Mouse (Mus musculus): Measurements from ENCODE around the gene Gm28043. TPM values are rescaled to one million over a fixed set of nuclear protein-coding genes. Genes with fewer than 3 reads are reported as not detected.
"Not testable (repeated sequence)": the region's sequence is repeated elsewhere in the genome, so short reads cannot be mapped to it uniquely, and the experiment has no call there.

The Gm28043 gene
- polyA plus RNA-seq, 1 experiment from 2014 or later = 2.8 TPM

GRCm38 (mm10) chr17:29702938-29703710 lies 88.4 kb downstream of the Gm28043 start:
- Histone ChIP-seq H3K36me3 (peaks cover 66% of the 10 kb centered on the region), H3K4me2 (no peak overlapping the region), H3K9me3 (no peaks in the 10 kb centered on the region), H3K4me1 (0 out of 2 replicates have a peak, but pooled peaks cover 4% of the 10 kb centered on the region), H3K27me3 (no peaks in the 10 kb centered on the region), H3K4me3 (no peak overlapping the region), H3K9ac (no peak overlapping the region), H3K27ac (no peak overlapping the region)
- WGBS = 74% methylated on average over 4 of the region's 4 CpGs
- no peak for ATAC-seq (ENCODE audit: borderline replicate concordance, extremely low read depth, low FRiP score, low TSS enrichment)

- Histone ChIP-seq H3K9ac (no peak overlapping the region), H3K4me1 (peaks cover 7% of the 10 kb centered on the region), H3K27me3 (no peaks in the 10 kb centered on the region), H3K4me3 (no peak overlapping the region), H3K36me3 (peaks cover 50% of the 10 kb centered on the region), H3K27ac (no peak overlapping the region), H3K4me2 (no peak overlapping the region), H3K9me3 (no peaks in the 10 kb centered on the region)
- WGBS = 28% methylated on average over 3 of the region's 3 CpGs
- 0 out of 2 replicates have a peak, but pooled peaks have one; percentile 32 for ATAC-seq (ENCODE audit: borderline replicate concordance, extremely low read depth, low FRiP score, low TSS enrichment)
Measured at GRCm38 (mm10) chr17:29704781-29705180, 90.1 kb downstream of the Gm28043 start.

DNA sequence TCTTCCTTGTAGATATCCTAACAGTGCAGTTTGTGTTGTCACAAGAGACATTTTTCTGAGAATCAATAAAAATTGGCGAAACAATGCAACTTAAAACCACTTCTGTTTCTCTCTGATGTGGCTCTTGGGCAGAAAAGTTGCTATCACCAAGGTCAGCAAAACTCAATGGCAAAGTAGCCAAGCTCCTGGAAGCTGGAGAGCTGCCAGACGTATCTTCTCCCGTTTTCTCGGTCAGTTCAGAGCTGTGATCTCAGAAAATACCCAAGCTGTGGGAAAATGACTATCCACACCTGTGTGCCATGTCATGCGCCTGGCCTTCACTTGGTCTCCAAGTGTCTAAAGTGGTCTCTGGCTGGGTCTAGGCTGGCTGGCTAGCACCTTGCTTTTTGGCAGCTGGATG lies 91.2 kb downstream of the Gm28043 start:
- no peaks in the 10 kb centered on the region for H3K27me3 ChIP-seq
- no peak for ATAC-seq (ENCODE audit: borderline replicate concordance, extremely low read depth, low FRiP score, low TSS enrichment)
- no peak overlapping the region for H3K4me2 ChIP-seq
- no peak overlapping the region for H3K9ac ChIP-seq
- no peak overlapping the region for H3K4me3 ChIP-seq
- WGBS = 62% methylated on average over 5 of the region's 5 CpGs
- no peaks in the 10 kb centered on the region for H3K9me3 ChIP-seq
- no peak overlapping the region for H3K27ac ChIP-seq
- H3K36me3 ChIP-seq = peaks cover 39% of the 10 kb centered on the region
- H3K4me1 ChIP-seq = peaks cover 18% of the 10 kb centered on the region

DNA sequence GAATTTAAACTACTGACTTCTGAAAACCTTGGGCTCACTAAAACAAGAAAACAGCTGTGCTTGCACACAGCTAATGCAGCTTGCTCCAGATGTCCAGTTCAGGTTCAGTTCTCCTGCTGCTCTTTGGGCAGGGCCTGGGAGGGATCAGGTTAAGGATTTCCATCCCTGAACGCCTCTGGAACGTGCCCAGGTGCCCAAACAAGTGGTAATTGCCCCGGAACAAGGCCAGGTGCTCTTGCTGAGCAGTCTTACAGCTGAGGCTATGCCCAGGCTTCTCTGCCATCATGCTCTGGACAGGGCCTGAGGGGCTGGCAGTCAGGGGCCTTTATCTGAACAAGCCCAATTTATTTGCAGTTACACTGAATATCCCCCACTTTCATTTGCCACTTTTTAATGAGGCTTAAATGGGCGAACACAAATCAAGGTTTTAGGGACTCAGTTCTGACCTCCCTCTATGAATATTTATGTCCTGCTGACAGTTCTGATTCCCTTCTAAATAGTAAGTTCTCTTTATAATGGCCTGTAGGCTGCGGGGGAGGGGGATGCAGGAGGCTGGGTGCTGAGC lies 92.4 kb downstream of the Gm28043 start:
- H3K27ac ChIP-seq = no peak overlapping the region
- no peak overlapping the region for H3K9ac ChIP-seq
- 60% methylated on average over 5 of the region's 5 CpGs for WGBS
- H3K4me1 ChIP-seq = peaks cover 26% of the 10 kb centered on the region
- H3K4me2 ChIP-seq = no peak overlapping the region
- ATAC-seq (ENCODE audit: borderline replicate concordance, extremely low read depth, low FRiP score, low TSS enrichment) = no peak
- H3K9me3 ChIP-seq = no peaks in the 10 kb centered on the region
- no peaks in the 10 kb centered on the region for H3K27me3 ChIP-seq
- no peak overlapping the region for H3K4me3 ChIP-seq
- H3K36me3 ChIP-seq = peaks cover 27% of the 10 kb centered on the region

DNA sequence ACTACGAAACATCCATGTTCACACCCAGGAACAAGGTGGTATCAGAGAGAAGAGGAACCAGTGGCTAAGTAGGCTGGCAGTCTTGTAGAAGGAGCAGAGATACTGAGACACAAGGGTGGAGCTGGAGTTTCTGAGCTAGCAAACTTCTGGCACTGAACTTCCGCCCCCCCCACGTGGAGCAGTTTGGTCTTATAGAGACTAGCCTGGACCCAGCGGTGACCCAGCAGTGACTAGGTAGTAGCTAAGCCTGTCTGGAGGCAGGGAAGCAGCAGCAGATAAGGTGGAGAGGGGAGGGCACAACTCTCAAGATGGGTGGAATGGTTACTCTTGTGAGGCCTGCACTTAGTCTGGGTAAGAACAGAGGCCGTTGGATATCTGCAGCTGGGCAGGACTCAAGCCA lies 94.1 kb downstream of the Gm28043 start:
- Histone ChIP-seq H3K4me1 (peaks cover 32% of the 10 kb centered on the region), H3K27ac (no peak overlapping the region), H3K9ac (no peak overlapping the region), H3K9me3 (no peaks in the 10 kb centered on the region), H3K4me2 (no peak overlapping the region), H3K27me3 (no peaks in the 10 kb centered on the region), H3K36me3 (peaks cover 10% of the 10 kb centered on the region; the same call in 1 of the 2 replicates), H3K4me3 (no peak overlapping the region)
- ATAC-seq (ENCODE audit: borderline replicate concordance, extremely low read depth, low FRiP score, low TSS enrichment) = no peak
- WGBS = 77% methylated on average over 5 of the region's 5 CpGs

DNA sequence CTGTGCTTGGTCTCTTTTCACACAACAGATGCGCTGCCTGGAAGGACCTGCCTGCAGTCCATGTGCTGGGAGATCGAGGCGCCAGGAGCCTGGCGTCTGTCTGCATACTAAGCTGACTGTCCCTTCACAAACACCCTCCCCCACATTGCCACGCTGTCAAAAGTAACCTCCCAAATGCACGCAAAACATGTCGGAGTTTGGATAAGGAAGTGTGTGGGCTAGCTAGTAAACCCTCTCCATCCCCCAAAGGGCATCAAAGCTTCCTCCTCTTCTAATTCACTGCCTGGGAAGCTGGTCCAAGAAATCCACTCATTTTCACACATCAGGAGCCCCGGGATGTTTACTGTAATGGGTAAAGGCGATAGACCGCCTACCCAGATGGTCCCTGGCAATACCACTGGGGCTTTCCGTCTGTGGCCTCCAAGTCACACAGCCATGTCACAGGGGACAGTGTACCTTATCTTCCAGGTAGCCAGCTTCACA lies 95.9 kb downstream of the Gm28043 start:
- Histone ChIP-seq H3K9me3 (no peaks in the 10 kb centered on the region), H3K4me3 (no peak overlapping the region), H3K27me3 (no peaks in the 10 kb centered on the region), H3K4me1 (peaks cover 32% of the 10 kb centered on the region), H3K9ac (no peak overlapping the region), H3K27ac (no peak overlapping the region), H3K36me3 (no peaks in the 10 kb centered on the region), H3K4me2 (0 out of 2 replicates have a peak overlapping the region, but pooled peaks have one; percentile 0)
- ATAC-seq (ENCODE audit: borderline replicate concordance, extremely low read depth, low FRiP score, low TSS enrichment) = peak; percentile 20; the same call in 1 of the 2 replicates
- WGBS = 33% methylated on average over 11 of the region's 11 CpGs

DNA sequence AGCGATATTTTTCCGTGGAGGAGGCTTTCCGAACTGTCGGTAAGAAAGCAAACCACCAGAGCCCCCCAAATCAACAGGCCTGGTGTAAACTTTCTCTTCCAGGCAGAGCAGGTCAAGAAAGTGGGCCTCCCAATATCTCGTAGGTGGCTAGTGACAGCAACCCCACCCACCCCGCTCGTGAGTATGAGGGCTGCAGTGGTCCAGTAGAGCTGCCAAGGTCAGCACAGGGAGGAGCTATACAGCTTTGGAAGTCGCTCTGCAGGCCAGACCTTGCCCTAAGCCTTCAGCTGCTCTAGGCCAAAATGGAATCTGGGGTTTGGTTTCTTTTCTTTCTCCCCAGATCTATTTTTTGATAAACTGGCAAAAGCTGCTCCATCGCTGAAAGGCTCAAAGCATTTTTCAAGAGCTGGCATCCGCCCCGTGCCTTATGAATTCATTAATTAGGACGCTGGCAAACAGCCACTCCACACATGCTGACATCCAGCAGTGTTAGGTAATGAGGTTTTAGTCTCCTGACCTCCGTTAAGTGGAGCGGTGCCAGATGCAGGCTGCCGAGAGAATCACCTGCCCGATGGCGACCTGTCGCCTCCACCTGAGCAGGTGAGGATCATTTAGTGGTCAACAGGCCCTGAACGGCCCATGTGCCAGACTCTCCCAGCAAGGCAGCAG lies 96.5 kb downstream of the Gm28043 start:
- Histone ChIP-seq H3K4me3 (no peak overlapping the region), H3K36me3 (no peaks in the 10 kb centered on the region), H3K9me3 (no peaks in the 10 kb centered on the region), H3K4me2 (0 out of 2 replicates have a peak overlapping the region, but pooled peaks have one; percentile 0), H3K4me1 (peaks cover 37% of the 10 kb centered on the region), H3K27ac (no peak overlapping the region), H3K9ac (no peak overlapping the region), H3K27me3 (no peaks in the 10 kb centered on the region)
- ATAC-seq (ENCODE audit: borderline replicate concordance, extremely low read depth, low FRiP score, low TSS enrichment) = no peak
- WGBS = 53% methylated on average over 19 of the region's 19 CpGs

GRCm38 (mm10) chr17:29711745-29712431 lies 97.2 kb downstream of the Gm28043 start:
- no peak overlapping the region for H3K9ac ChIP-seq
- H3K9me3 ChIP-seq = no peaks in the 10 kb centered on the region
- H3K36me3 ChIP-seq = no peaks in the 10 kb centered on the region
- H3K27ac ChIP-seq = no peak overlapping the region
- no peak overlapping the region for H3K4me3 ChIP-seq
- H3K27me3 ChIP-seq = no peaks in the 10 kb centered on the region
- 58% methylated on average over 8 of the region's 8 CpGs for WGBS
- H3K4me1 ChIP-seq = peaks cover 37% of the 10 kb centered on the region
- ATAC-seq (ENCODE audit: borderline replicate concordance, extremely low read depth, low FRiP score, low TSS enrichment) = no peak
- H3K4me2 ChIP-seq = no peak overlapping the region

DNA sequence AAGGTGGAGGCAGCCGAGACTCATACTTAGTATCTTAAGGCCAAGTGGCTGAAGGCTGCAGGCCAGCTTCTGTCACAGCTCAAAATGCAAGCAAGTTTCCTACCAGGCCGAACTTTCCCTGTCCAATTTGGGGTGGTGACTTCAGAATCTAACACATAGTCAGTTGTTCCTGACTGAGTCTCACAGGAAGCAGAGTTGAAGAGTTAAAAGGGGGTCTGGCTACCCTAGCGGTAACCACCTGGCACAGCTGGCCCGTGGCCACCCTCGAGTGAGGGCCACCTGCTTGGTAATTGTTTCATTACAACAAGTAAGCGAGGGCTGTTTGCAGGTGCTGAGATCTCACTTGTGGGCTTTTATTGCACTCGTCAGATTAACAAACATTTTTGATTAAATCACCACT lies 97.9 kb downstream of the Gm28043 start:
- no peak for ATAC-seq (ENCODE audit: borderline replicate concordance, extremely low read depth, low FRiP score, low TSS enrichment)
- peaks cover 42% of the 10 kb centered on the region for H3K4me1 ChIP-seq
- no peak overlapping the region for H3K9ac ChIP-seq
- no peak overlapping the region for H3K27ac ChIP-seq
- no peaks in the 10 kb centered on the region for H3K36me3 ChIP-seq
- no peak overlapping the region for H3K4me2 ChIP-seq
- 68% methylated on average over 7 of the region's 7 CpGs for WGBS
- no peak overlapping the region for H3K4me3 ChIP-seq
- no peaks in the 10 kb centered on the region for H3K9me3 ChIP-seq
- no peaks in the 10 kb centered on the region for H3K27me3 ChIP-seq

GRCm38 (mm10) chr17:29713734-29714133 lies 99.1 kb downstream of the Gm28043 start:
- H3K4me2 ChIP-seq; ATAC-seq (ENCODE audit: borderline replicate concordance, extremely low read depth, low FRiP score, low TSS enrichment); H3K4me3 ChIP-seq; H3K9ac ChIP-seq; H3K36me3 ChIP-seq; H3K27me3 ChIP-seq; H3K9me3 ChIP-seq; H3K27ac ChIP-seq: not testable (repeated sequence)
- 97% methylated on average over 4 of the region's 4 CpGs for WGBS
- peaks cover 42% of the 10 kb centered on the region for H3K4me1 ChIP-seq

DNA sequence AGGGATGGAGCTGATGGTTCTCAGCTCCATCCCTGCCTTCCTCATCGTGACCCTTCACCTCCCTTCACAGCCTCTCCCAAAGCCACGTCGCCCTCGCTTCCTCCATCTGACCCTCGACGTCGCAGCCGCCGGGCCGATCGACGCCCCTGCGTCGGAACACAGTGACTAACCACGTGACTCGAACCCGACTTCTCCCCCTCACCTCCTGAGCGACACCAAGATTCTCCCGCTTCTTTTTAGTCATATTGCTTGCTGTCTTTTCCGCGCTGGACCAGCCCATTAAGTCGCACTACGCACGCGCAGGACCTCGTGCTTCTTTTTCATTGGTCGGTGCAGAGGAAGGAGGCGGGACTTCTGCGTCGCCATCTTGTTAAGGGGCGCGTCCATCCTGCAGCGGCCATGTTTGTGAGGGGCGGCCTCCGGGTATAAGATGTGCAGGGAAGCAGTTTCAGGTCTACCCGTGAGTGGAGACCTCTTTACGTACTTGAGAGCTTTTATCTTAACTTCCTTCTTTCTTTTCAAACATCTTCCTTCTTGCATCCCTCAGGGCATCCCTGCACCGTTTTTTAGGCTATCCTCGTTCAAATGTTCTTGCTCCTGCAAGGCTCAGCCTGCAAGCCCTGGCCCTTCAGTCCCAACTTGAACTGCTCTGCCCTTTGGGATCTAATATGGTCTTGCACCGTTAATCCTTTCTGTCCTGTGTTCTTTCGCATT lies 102.2 kb downstream of the Gm28043 start, which contains the start of gene Ccdc167:
Gene Ccdc167, minus strand, starts transcription at position 313 of the 714 bp plus-strand sequence.
- Histone ChIP-seq H3K27ac (no peak within 1 kb of the TSS), H3K4me1 (peaks cover 25% of the 10 kb centered on the region), H3K4me2 (peak within 1 kb of the TSS; percentile 88), H3K36me3 (no peaks in the 10 kb centered on the region), H3K27me3 (no peaks in the 10 kb centered on the region), H3K9ac (peak within 1 kb of the TSS; percentile 67), H3K9me3 (no peaks in the 10 kb centered on the region), H3K4me3 (peak within 1 kb of the TSS; percentile 63)
- ATAC-seq (ENCODE audit: borderline replicate concordance, extremely low read depth, low FRiP score, low TSS enrichment) = peak; percentile 97
- WGBS = 5% methylated on average over 41 of the region's 41 CpGs

Data from lung, embryonic 15.5 days (tissue).